Mouse (Mus musculus): Measurements from ENCODE around the gene V1ra8.
"Not testable (repeated sequence)": the region's sequence is repeated elsewhere in the genome, so short reads cannot be mapped to it uniquely, and the experiment has no call there.

Gene V1ra8

DNA sequence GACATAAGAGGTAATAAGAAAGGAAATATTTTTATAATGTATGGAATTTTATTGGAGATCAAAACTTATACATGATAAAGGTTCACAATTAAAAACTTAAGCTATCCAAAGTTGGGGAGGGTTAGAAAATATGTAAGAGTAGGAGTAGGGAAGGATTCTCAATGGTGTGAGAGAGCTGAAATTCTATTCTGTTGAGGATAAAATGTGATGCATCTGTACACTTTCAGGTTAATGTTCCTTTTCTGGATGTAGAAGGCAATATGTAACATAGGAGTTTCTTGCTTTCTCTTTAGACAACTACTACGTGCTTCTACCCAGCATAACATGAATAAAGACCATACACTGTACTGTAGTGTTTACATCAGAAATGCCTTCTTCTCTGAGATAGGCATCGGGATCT lies at the start of gene V1ra8:
Gene V1ra8, plus strand, starts transcription at position 301 of the 400 bp plus-strand sequence.
- DNase-seq (ENCODE audit: low read depth in 2 of 2, low spot score in 2 of 2): not testable (repeated sequence)

GRCm38 (mm10) chr6:90160139-90160538 lies 42.5 kb upstream of the V1ra8 start:
- no peak for DNase-seq (ENCODE audit: low read depth in 2 of 2, low spot score in 2 of 2)

GRCm38 (mm10) chr6:90174508-90174907 lies 28.1 kb upstream of the V1ra8 start, which contains the start of gene Vmn1r52:
Gene Vmn1r52 (plus strand): TSS chr6:90174808.
- DNase-seq (ENCODE audit: low read depth in 2 of 2, low spot score in 2 of 2): no peak

GRCm38 (mm10) chr6:90224338-90224737 lies 21.7 kb downstream of the V1ra8 start, which contains the start of gene Vmn1r53:
Gene Vmn1r53 (minus strand): TSS chr6:90224438.
- DNase-seq (ENCODE audit: low read depth in 2 of 2, low spot score in 2 of 2): no peak

DNA sequence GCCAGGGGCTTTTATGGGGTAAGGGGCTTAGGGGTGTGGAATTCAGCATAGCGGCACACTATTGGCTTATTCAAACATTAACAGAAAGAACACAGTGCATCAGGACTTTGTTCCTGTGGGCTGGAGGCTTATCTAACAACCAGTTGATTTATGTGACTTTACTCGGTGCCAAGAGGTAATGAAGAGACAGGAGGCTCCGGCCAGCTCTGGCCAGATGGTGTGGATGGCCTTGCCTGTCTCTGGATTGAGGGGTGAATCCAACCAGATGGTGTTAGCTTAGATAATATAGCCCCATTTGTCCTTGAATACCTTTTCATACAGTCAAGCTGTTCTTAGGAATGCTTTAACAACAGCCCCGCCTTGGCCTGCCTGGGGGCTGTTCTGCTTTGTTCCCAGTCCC lies 29.5 kb downstream of the V1ra8 start:
- not testable (repeated sequence) for DNase-seq (ENCODE audit: low read depth in 2 of 2, low spot score in 2 of 2)

- DNase-seq (ENCODE audit: low read depth in 2 of 2, low spot score in 2 of 2): no peak
These were observed 30.1 kb downstream of the V1ra8 start for GRCm38 (mm10) chr6:90232681-90233080.

DNA sequence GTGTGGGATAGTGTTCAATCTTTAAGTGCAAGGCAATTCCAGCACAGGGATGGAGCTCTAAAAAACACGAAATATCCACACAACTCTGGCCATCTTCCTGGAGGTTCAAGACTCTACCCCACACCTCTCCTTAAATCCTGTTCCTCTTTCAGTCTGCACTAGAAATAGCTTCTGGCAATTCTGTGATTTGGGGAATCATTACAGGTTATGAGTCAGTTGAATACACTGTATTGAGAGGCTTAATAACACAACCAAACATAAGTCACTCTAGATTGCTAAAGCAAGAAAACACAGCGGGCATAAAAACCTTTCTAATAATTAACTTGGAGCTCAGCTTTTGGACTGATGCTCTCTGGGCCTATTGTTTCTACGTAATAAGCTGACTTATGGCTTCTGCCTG lies 41.4 kb downstream of the V1ra8 start:
- no peak for DNase-seq (ENCODE audit: low read depth in 2 of 2, low spot score in 2 of 2)

- DNase-seq (ENCODE audit: low read depth in 2 of 2, low spot score in 2 of 2): no peak
These were observed 43.4 kb downstream of the V1ra8 start, which contains the start of gene Vmn1r54 for GRCm38 (mm10) chr6:90246000-90246399. Gene Vmn1r54 (plus strand): TSS chr6:90246300.
